Mouse (Mus musculus) bone marrow macrophage, adult 2 months (primary cell): Measurements from ENCODE around the gene Vmn1r49. TPM values are rescaled to one million over a fixed set of nuclear protein-coding genes. Genes with fewer than 3 reads are reported as not detected.
"Not testable (repeated sequence)": the region's sequence is repeated elsewhere in the genome, so short reads cannot be mapped to it uniquely, and the experiment has no call there.

ENCODE experiments used
- H3K27ac ChIP-seq: 2 replicates; pipeline ENCODE4 v1.5.1; 2012; ENCODE audit warnings: low read depth, low read length; ENCODE audit not compliant: insufficient read depth
- H3K4me1 ChIP-seq: 2 replicates; pipeline ENCODE4 v1.6.1; 2012; ENCODE audit warnings: low read length; ENCODE audit not compliant: control insufficient read depth, insufficient read depth
- H3K4me3 ChIP-seq: 2 replicates; pipeline ENCODE4 v1.5.1; 2012; ENCODE audit warnings: mild to moderate bottlenecking, low read length, moderate library complexity; ENCODE audit not compliant: insufficient read depth
- CTCF ChIP-seq: IDR thresholded peaks from 2 replicates; pipeline ENCODE4 v1.5.1; 2012; ENCODE audit warnings: low read depth, mild to moderate bottlenecking, low read length, moderate library complexity
- POLR2A ChIP-seq: IDR thresholded peaks from 2 replicates; pipeline ENCODE4 v1.6.1; 2012; ENCODE audit warnings: mild to moderate bottlenecking, low read depth, low read length, borderline replicate concordance
- polyA plus RNA-seq: library from polyadenylated mRNA; stranded (reverse); fragments of >200 nt; gene quantifications from 2 replicates; pipeline ENCODE4 v1.2.4, GENCODE M21; 2012; ENCODE audit not compliant: missing spikeins, insufficient read depth, insufficient read length

Vmn1r49 gene
- not detected in 2 replicates for polyA plus RNA-seq

- TF ChIP-seq POLR2A (no peak), CTCF (no peak)
- Histone ChIP-seq H3K4me1 (no peaks in the 10 kb centered on the region), H3K4me3 (no peak within 1 kb of the TSS)
These were observed at the start of gene Vmn1r49 for GRCm38 (mm10) chr6:90078406-90078805. Gene Vmn1r49 (minus strand): TSS chr6:90078506.

GRCm38 (mm10) chr6:90122296-90122695, 44.0 kb upstream of the Vmn1r49 start, which contains the start of gene Vmn1r51:
Gene Vmn1r51 (plus strand): TSS chr6:90122596.
- H3K27ac ChIP-seq, H3K4me1 ChIP-seq, H3K4me3 ChIP-seq: not testable (repeated sequence)

More at GRCm38 (mm10) chr6:90078406-90078805, at the start of gene Vmn1r49:
- no peak within 1 kb of the TSS for H3K27ac ChIP-seq

GRCm38 (mm10) chr6:90101130-90101529, 22.8 kb upstream of the Vmn1r49 start, which contains the start of gene Vmn1r50:
Gene Vmn1r50 (plus strand): TSS chr6:90101430.
- H3K4me1 ChIP-seq = no peaks in the 10 kb centered on the region
- no peak for TF ChIP-seq POLR2A
- no peak for TF ChIP-seq CTCF
- no peak within 1 kb of the TSS for H3K4me3 ChIP-seq
- no peak within 1 kb of the TSS for H3K27ac ChIP-seq

GRCm38 (mm10) chr6:90100566-90100965, 22.3 kb upstream of the Vmn1r49 start:
- no peak overlapping the region for H3K4me3 ChIP-seq
- H3K27ac ChIP-seq = no peak overlapping the region
- TF ChIP-seq CTCF (no peak), POLR2A (no peak)
- H3K4me1 ChIP-seq = no peaks in the 10 kb centered on the region

GRCm38 (mm10) chr6:90036741-90037140, 41.6 kb downstream of the Vmn1r49 start, which contains the start of gene Vmn1r48:
Gene Vmn1r48 (minus strand): TSS chr6:90036841.
- not testable (repeated sequence) for H3K4me1 ChIP-seq, H3K4me3 ChIP-seq

More at GRCm38 (mm10) chr6:90036741-90037140, 41.6 kb downstream of the Vmn1r49 start, which contains the start of gene Vmn1r48:
- not testable (repeated sequence) for H3K27ac ChIP-seq

Other genes starting within 250 kb of the Vmn1r49 start
- gene Vmn1r42, start 202.1 kb downstream of the Vmn1r49 start, polyA plus RNA-seq = not detected in 2 replicates
- 0.13 TPM in 1 of 2 replicates, not detected in the other for gene Vmn1r43, start 202.1 kb downstream of the Vmn1r49 start, polyA plus RNA-seq
- gene Vmn1r44, start 194.8 kb downstream of the Vmn1r49 start, polyA plus RNA-seq = not detected in 2 replicates
- gene Vmn1r45, start 137.9 kb downstream of the Vmn1r49 start, polyA plus RNA-seq = not detected in 2 replicates
- 0.05 and 0.15 TPM in 2 replicates for gene Vmn1r46, start 109.2 kb downstream of the Vmn1r49 start, polyA plus RNA-seq
- gene Vmn1r47, start 62.4 kb downstream of the Vmn1r49 start, polyA plus RNA-seq = not detected in 2 replicates
- gene Vmn1r48, start 41.7 kb downstream of the Vmn1r49 start, polyA plus RNA-seq = not detected in 2 replicates
- gene Vmn1r50, start 22.9 kb upstream of the Vmn1r49 start, polyA plus RNA-seq = not detected in 2 replicates
- gene Vmn1r51, start 44.1 kb upstream of the Vmn1r49 start, polyA plus RNA-seq = not detected in 2 replicates
- not detected in 2 replicates for gene Vmn1r52, start 96.3 kb upstream of the Vmn1r49 start, polyA plus RNA-seq
- not detected in 2 replicates for gene V1ra8, start 124.3 kb upstream of the Vmn1r49 start, polyA plus RNA-seq
- gene Vmn1r53, start 145.9 kb upstream of the Vmn1r49 start, polyA plus RNA-seq = not detected in 2 replicates
- not detected in 2 replicates for gene Vmn1r54, start 167.8 kb upstream of the Vmn1r49 start, polyA plus RNA-seq
- gene BC048671, start 222.7 kb upstream of the Vmn1r49 start, polyA plus RNA-seq = not detected in 2 replicates
- gene Chst13, start 246.7 kb upstream of the Vmn1r49 start, polyA plus RNA-seq = not detected in 2 replicates